Mouse (Mus musculus): Measurements from ENCODE around the gene Supv3l1.
"Not testable (repeated sequence)": the region's sequence is repeated elsewhere in the genome, so short reads cannot be mapped to it uniquely, and the experiment has no call there.

The Supv3l1 gene

DNA sequence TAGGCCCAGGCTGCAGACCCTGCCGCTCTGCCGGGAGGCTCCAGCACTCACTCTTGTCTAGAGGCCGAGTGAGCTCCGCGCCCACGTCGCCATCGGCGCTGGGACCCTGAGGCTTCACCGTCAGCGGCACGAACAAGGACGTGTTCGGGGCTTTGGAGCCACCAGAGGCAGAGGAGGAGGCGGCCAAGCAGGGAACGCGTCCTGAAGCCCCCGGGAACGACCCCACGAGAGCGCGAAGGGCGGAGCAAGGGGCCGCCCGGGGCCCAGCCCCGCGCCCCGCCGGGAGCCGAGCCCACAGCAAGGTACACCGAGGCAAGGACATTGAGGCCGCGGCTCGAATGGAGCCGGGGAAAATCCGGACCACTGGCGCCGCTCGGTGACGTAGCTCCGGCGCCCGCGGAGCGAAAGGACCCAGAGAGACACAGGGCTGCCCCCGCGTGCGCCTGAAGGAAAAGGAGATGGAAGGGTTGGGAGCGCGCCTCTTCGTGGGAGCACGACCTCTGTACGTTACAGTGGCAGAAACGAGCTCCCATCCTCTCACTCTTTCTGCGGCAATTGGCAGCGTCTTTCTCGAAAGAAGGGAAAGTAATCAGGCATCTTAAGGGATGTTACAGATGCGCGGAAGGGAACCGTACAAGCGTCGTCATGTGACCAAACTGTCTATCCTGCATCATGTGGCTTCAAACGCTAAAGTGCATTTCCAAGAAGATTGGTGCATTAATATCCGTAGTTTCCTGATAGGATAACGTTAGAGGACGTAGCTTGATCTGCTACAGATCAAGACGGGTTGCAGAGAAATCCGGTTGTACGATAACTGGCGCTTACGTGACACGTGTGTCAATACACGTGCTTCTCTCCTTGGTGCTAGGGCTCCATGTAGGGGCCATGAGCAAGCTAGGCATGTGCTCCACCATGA, at the start of gene Supv3l1, which contains the start of gene 4930507D05Rik:
Gene Supv3l1 (minus strand): TSS at position 375 of the 916 bp plus-strand sequence.
Gene 4930507D05Rik (plus strand): TSS at position 126 of the 916 bp plus-strand sequence.
- DNase-seq (ENCODE audit: low read depth in 2 of 2, low spot score in 2 of 2): peak; percentile 87 to 93

DNA sequence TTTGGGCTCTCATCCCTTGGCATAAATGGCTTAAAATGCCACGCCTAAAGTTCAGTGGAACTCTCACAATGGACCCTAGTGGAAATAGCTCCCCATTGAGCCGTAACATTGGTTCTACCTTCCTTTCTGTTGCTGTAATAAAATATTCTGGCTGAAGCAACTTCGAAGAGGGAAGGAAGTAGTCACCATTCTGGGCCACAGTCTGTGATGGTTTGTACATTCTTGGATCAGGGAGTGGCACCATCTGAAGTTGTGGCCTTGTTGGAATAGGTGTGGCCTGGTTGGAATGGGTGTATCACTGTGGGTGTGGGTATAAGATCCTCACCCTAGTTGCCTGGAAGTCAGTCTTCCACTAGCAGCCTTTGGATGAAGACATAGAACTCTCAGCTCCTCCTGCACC, 42.1 kb upstream of the Supv3l1 start:
- DNase-seq (ENCODE audit: low read depth in 2 of 2, low spot score in 2 of 2): not testable (repeated sequence)

DNA sequence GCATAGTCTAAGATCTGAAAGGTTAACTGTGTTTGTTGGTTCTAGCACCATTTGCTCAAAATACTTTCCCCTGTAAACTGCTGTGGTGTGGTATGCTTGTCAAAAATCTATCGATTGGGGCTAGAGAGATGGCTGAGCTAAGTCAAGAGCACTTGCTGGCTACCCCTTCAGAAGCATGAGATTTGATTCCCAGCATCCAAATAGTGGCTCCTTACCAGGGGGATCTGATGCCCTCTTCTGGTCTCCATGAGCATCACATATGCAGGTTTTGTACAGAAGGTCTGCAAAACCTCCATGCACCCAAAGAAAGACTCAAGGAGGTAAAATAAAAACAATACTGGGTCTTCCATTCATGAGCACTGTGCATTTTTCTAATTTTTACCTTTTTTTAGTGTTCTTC, 38.7 kb upstream of the Supv3l1 start:
- DNase-seq (ENCODE audit: low read depth in 2 of 2, low spot score in 2 of 2): no peak

DNA sequence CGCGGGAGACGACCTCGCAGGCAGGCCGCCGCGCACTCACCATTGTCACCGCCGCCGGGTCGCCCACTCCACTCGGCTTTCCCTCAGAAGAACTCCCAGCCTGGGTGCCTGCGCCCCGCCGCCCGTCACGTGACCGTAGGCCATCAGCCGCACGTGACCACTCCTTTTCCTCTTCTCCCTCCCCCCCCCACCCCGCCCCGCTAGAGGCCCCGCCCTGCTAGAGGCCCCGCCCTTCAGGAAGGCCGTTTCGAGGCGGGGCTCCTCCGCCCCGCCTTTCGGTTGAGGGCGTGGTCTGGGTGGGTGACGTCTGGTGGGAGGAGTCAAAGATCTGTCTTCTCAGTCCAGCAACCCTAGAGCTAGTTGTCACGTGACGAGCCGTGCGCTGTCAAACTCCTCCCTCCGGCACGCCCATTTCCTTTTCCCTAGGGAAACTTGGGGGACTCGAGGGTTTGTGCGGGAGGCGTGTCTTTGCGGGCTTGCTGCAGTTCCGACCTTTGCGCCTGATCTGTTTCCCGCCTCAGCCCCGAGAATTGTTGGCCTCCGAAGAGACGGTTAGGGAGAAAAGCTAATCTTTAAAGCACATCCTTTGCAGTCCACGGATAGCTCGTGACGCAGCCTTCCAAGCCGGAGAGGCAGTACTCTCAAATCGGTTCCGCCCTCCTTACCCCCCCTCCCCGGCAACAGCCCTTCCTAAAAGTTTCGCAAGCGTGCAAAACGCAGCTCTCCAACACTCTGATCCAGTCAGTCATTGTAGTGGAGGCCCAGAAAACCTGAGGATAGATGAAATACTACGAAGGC, 37.3 kb upstream of the Supv3l1 start, which contains the start of gene Vps26a:
Gene Vps26a (minus strand): TSS at position 188 of the 798 bp plus-strand sequence.
- DNase-seq (ENCODE audit: low read depth in 2 of 2, low spot score in 2 of 2): peak; percentile 92 to 97

DNA sequence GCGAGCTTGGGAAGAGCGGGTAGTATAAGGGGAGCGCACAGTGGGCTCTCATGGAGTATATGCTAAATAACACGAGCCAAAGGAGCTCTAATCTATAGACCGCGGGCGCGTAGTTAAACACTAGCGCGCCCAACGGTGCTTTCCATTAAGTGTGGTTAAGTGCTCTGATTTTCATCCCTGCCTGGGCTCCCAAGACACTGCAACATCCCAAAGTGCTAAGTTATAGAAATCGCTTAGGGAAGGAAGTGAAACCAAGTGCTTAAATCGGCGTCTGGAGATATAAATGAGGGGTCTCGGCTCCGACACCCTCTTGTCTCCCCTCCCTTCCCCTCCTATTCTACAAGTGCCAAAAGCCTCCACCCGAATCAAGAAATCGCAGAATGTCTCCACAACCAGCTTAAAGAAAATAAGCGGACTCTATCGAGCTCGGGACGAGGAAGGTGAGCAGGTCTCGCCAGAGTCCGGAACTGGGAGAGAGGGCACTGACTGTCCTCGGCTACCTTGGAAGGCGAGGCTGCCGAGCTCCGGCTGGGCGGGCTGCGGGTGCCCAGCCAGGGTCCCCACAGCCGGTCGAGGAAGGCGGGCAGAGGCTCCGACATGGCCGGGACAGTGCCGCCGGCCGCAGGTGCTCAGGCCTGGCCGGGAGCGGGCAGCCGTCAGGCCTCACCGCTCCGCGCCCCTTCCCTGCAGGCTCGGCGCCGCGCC, 36.5 kb upstream of the Supv3l1 start:
- no peak for DNase-seq (ENCODE audit: low read depth in 2 of 2, low spot score in 2 of 2)

DNA sequence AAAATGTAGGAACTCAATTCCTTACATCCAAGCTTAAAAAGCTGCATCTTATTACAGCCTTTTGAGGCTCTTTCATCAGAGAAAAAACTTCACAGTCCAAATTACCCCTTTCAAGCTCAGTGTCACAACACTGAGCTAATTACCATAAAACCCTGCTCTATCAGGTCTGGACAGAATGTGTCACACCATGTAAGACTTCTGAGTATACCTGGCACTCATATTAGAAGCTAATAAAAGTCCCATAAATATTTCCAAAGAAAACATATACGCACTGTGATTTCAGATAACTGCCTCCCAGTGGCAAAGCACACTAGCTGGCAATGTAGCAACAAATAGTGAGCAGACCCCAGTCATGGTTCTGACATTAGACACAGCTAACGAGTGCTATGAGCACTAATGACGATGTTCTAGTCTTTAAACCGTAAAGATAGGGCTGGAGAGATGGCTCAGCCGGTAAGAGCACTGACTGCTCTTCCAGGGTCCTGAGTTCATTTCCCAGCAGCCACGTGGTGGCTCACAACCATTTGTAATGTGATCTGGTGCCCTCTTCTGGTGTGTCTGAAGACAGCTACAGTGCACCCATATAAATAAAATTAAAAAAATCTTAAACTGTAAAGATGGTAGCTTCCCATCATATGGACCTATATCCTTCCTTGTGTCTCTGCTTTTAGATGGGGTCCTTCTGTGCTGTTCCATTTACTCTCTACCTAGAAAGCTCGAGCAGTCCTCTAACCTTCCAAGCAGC, 31.7 kb upstream of the Supv3l1 start:
- no peak for DNase-seq (ENCODE audit: low read depth in 2 of 2, low spot score in 2 of 2)

DNA sequence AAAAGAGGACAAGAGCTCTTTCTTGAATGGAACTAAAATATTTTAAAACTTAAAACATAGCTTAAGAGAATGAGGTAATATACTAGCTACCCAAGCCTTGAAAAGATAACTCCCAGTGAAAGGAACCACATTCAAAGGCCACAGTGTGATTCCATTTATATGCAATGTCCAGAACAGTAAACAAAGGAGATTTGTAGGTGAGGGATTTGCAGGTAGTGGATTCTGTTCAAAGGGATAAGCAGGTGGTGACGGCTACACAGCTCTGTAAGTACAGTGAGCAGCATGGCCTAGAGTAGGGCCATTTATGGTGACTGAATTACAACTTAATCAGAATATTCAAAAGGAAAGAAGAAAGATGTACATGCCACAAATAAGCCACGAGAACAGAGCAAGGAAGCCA, 27.4 kb upstream of the Supv3l1 start:
- no peak for DNase-seq (ENCODE audit: low read depth in 2 of 2, low spot score in 2 of 2)

DNA sequence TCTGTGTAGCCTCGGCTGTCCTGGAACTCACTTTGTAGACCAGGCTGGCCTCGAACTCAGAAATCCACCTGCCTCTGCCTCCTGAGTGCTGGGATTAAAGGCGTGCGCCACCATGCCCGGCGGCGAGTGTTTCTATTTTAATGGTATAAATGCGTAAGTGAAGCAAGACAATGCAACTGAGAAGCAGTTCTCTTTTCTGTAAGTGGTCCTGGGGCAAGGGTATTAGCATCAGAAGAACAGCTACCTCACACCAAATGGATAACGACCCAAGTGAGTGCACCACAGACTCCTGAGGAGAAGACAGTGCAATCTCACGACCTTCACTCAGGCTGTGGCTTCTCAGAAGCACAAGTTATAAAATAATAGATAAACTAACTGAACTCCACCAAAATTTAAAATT, 25.4 kb upstream of the Supv3l1 start:
- DNase-seq (ENCODE audit: low read depth in 2 of 2, low spot score in 2 of 2): no peak

DNA sequence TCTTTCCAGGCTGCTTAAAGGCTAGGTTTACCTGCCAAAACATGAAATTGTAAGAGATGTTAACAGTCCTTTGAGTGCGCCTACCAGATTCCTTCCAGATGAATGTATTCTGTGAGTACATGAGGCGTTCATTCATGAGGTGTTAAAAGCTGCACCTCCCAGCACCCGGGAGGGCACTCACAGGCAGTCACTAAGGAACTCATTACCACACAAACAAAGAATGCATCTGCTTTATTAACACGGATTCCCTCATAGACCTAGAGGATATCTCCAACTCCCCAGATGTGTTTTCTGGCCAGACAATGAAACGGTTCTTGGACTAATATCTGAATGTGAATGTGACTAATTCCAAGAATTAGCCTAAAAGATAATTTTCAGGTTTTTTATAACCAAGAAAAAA, 21.6 kb upstream of the Supv3l1 start:
- no peak for DNase-seq (ENCODE audit: low read depth in 2 of 2, low spot score in 2 of 2)

DNA sequence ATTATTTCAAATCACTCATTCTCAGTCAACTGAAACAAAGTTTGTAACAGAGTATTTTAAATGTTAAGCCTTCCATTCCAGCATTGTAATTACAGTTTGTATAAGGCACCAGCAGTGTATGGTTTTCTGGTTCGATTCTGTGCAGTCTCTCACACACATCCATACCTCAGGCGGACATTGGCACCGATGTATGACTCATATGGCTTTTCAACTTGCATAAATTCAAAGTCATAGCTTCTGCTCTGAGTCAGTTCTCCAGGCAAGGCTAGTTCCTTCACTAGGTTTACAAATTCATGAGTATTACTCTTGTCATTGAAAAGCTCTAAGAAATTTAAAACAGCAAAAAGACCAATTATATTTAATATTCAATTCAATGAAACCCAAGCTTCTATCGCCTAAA, 20.2 kb upstream of the Supv3l1 start:
- no peak for DNase-seq (ENCODE audit: low read depth in 2 of 2, low spot score in 2 of 2)

DNA sequence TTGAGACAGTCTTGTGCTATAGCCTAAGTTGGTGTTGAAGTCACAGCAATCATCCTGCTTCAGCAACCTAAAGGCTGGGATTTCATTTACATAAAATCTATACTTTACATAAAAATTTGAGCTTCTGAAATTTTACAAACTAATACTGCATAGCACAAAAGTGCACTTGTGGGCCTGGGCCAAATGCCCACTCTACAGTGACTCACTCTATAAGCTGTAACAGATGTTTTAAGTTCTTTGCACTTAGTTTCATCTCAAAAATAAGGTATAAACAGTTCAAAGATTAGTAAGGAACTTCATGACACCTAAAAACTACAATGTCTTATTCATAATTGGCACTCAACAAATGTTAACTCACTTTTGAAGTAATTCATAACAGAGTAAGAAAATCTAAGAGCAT, 11.8 kb upstream of the Supv3l1 start:
- DNase-seq (ENCODE audit: low read depth in 2 of 2, low spot score in 2 of 2): no peak

DNA sequence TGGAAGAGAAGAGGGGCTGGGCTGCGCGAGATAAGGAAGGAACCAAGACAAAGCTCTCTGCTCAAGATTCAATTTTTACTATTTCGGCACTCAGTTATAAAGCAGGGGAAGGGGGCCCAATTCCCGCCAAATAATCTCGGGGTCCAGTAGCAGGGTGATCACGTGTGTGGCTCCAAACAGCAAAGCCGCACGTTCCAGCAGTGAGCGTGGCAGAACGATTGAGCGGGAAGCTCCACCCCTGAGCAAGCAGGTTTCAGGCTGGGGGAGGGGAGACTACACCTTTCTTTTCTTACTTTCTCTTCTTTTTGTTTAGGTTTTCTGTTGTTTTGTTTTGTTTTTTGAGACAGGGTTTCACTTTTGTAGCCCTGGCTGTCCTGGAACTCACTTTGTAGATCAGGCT, 2.5 kb upstream of the Supv3l1 start:
- not testable (repeated sequence) for DNase-seq (ENCODE audit: low read depth in 2 of 2, low spot score in 2 of 2)

DNA sequence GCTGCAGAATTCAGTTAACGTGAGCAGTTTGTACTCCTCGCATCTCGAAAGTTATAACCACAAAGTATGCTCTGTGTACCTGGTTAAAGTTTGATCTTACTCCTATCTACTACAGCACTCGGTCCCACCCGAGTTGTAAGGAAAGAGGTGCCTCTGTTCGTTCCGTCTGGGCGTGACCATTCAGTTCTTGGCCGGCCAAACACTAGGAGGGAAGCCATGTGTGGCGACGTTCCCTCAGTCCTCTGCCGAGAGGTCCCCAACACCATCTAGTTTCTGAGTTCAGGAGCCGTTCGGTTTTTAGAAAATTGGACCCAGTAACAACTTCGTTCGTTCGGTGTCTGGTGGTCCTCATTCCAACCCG, 722 bp upstream of the Supv3l1 start:
- no peak for DNase-seq (ENCODE audit: low read depth in 2 of 2, low spot score in 2 of 2)

DNA sequence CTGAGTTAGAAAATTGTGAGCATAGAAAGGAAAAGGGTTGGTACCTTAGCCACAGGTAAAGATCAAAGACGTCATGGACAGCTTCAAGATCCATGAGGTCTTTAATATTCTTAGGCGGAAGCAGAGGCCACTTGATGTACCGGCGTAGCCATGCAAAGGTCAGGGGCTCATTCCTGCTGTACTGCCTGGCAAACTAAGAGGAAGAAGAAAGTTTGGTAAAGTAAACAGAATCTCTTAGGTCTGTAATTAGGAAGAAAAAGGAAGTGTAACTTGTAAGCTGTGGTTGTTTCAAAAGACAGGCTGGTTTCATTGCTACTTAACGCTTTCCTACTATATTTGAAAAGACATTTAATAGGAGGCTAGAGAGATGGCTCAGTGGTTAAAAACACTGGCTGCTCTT, 19.1 kb downstream of the Supv3l1 start:
- no peak for DNase-seq (ENCODE audit: low read depth in 2 of 2, low spot score in 2 of 2)

DNA sequence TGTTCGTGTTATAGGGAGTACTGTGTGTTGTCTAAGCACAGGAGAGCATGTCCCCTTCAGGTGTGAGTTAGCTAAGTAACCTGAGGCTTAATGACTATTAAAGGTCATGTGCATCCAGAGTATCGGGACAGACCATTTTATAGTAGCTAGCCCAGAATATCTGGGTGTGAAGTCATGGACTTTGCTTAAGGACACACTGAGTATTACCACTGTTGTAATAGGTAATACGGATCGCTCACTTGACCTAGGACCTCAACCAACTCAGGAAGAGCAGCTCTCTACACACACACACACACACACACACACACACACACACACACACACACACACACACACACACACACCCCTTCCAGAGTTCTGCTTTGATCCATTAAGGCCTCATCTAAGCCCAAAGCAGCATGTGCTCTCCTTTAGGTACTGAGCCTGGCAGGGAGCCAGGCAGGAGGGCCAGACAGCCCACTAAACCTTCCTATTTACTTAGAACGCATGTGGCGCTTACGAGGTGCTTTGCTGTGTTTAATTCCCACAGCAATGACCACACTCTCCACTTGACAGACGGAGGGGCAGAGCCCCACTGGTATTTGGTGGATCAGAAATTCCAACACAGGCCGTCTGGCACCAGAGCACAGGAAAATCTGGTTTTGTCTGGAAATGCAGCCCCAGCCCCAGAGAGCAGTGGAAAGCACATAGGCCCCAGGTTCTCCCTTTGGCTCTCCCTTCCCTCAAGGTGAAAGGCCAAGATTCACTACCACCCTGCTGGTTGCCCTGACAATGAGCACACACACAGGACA, 24.3 kb downstream of the Supv3l1 start:
- DNase-seq (ENCODE audit: low read depth in 2 of 2, low spot score in 2 of 2): no peak

DNA sequence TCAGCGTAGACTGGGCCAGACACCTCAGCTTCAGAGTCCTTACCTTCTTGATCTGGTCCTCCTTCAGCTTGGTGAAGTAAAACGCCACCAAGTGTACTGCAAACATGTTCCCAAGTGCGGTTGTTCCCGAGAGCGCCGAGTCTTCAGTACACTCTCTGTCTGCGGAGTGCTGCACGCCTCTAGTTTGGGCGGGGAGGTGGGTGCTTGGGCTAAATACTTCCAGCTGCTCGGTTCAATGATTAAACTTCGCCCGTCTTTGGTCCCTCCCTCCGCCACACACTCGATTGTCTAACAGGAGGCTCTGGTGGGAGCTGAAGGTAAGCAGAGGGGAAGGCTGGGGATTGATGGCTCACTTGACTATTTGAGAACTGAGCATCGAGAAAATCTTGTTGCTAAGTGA, 27.3 kb downstream of the Supv3l1 start, which contains the start of gene Hkdc1:
Gene Hkdc1 (minus strand): TSS at position 237 of the 400 bp plus-strand sequence.
- DNase-seq (ENCODE audit: low read depth in 2 of 2, low spot score in 2 of 2): no peak

DNA sequence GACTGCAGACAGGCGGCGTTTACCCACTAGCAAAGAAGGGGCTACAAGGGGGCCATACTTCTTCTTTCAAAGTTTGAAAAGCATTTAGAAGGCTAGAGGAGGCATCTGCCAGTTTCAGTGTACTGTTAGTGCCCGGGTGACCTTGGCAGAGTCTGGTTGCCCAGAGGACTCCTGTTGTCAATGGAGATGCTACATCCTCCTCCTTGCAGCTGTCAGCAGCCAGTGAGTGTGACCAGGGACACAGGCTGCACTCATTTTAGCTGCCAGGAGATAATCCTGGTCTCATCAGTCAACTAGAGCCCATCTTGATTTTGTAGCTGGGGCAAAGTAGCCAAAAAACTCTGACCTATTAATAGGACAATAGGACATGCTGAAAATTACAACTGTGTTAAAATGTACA, 28.4 kb downstream of the Supv3l1 start:
- DNase-seq (ENCODE audit: low read depth in 2 of 2, low spot score in 2 of 2): no peak

DNA sequence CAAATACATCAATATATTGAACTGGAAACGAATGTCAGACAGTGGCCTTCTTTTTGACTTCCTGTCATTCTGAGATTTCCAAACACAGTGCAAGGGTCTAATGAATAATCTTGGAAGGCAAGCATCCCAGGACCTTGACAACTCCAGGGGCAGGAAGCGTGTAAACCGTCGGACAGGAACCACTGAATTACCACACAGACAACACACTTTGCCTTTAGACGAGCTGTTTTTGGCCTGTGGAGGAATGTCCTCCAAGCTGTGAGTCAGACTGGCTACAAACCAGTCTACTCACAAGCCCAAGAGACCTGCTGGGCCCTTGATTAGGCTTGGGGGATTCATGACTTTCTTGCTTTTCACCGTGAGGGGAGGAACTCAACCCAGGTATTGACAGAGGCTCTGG, 29.1 kb downstream of the Supv3l1 start:
- DNase-seq (ENCODE audit: low read depth in 2 of 2, low spot score in 2 of 2): no peak

DNA sequence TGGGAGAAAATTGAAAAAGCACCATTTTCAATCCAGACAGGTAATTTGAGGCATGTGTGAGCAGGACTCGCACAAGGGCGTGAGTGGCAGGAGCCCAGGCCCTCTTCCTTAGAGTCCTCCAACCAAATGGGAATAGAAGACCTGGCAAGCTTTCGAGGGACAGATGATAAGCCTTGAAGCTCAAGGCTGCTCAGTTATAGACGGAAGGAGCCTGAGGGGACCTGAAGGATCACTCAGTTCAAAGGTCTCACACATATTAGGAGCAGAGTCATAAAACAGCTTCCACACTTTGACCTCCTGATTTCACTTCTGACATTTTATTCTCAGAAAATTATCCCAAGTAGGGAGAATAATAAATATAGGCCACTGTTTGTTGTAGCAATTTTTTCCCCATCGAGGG, 30.1 kb downstream of the Supv3l1 start:
- DNase-seq (ENCODE audit: low read depth in 2 of 2, low spot score in 2 of 2): no peak

DNA sequence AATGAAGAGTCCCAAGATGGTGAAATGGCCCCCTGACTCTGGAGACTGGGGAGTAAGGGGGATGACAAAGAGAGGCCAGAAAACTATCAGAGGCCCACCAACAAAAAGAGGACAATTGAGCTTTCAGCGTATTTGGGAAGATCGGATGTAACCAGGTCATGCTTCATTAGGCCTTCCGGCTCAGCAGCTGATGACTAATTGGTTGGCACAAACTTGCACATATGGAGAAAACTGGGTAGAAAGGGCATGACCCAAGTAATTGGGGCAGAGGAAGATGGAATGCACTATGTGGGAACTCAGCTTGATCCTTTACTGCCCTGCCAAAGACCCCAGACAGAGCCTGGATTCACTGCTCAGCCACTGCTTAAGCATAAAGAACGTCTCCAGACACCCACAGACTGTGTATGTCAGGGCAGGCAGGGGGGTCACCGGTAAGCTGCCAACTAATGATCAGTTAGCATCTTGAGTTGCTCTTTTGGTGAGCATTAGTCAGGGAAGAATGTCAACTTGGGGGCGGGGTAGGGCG, 30.6 kb downstream of the Supv3l1 start:
- no peak for DNase-seq (ENCODE audit: low read depth in 2 of 2, low spot score in 2 of 2)

All from CD8-positive naive resting alpha-beta T cell, adult 2 months (primary cell).